Mouse (Mus musculus): ENCODE results near the gene Tlr9.

DNA sequence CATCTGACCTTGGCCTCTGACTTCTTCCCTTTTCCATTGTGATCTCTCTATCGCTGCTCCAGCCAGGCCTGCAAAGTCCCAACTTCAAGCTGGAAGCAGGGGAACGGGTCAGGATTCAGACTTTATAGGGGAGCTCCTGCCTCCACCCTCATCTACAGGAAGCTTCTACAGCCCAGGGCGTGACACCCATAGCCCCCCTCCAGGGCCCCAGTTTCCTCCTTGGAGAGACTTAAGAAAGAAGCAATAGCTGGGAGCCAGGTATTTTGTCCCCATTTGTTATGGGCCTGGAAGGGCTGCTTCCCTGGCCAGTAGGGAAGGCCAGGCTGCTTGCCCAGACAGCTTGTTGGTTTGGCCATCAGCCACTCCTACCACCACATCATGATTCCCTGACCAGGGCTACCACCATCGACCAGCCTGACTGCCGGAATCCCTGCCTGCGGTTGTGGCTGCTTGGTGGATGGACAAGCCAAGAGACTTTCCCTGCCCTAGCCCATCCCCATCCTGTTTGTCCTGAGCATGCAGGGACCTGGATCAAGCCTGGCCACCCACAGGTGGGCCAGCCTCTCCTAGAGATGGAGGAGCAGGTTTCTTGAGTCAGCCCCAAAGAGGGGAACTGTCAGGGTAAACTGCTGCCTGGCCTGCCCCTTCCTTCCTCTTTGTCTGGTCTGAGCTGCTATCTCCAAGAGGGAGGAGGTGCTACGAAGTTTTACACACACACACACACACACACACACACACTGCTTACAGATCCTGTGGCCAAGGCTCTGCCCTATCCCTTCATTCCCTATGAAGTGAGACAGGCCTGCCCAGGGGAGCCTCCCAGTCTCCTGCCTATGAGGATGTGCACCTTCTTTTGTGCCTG lies 18.2 kb upstream of the Tlr9 start:
- TF ChIP-seq POLR2A (IDR thresholded peaks at IDR 0.05; ENCODE audit: borderline replicate concordance, control insufficient read depth, low read depth, low read length) (no peak), CTCF (IDR thresholded peaks at IDR 0.05; ENCODE audit: control insufficient read depth, insufficient read depth, low read length) (no peak)

Measured in bone marrow, adult 2 months (tissue).